Mouse (Mus musculus): ENCODE results near the gene Acot13.

DNA sequence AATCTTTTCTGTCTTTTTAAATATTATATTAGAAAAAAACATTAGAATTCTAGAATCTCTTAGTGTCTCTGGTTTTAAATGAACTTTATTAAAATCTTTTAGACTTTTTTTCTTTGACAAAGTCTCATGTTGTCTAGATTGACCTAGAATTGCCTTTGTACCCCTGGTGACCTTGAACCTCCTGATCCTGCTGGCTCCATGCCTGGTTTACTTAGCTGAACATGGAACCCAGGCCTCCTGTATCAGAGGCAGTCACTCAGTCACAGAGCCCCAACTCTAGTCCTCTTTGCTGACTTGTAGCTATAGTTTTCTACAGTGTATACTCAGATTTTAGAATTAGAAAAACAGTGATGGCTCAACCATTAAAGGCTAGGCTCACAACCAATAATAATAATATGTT is 25.3 kb downstream of the Acot13 start:
- TF ChIP-seq CTCF (IDR thresholded peaks at IDR 0.05; ENCODE audit: low read depth) (no peak), EP300 (IDR thresholded peaks at IDR 0.05; ENCODE audit: low read depth) (no peak)

Measured in liver, embryonic 14.5 days (tissue).